Mouse (Mus musculus) layer of hippocampus, postnatal 36 days (tissue): ENCODE measurements at regions not wholly inside any gene's neighbourhood (a gene's known extent, or its start where the extent isn't known, plus 50 kb on each side); places are given as distances from the start of the nearest gene placed in this dataset.

ENCODE experiments used
- DNase-seq, 2 experiments: peaks; one replicate each; pipeline ENCODE4 v3.0.0; 2022

DNA sequence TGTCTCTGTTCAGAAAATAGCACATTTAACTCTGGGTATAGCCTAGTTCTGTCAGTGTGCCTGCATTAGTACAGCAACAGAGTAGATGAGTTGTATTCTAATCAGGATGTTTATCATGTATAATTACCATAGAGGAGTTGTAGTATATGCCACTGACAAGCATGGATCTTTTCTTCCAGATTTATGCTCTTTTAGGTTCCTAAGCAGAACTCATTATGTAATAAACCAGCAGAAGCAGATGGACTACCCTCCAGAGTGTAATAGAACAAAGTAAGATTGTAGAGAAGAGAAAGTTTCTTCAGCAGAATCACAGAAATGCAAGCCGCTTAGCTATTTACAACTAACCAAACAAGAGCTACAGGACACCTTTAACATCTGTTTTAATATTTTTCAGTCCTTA, 517.2 kb upstream of the Epha5 start:
- DNase-seq = no peak

DNA sequence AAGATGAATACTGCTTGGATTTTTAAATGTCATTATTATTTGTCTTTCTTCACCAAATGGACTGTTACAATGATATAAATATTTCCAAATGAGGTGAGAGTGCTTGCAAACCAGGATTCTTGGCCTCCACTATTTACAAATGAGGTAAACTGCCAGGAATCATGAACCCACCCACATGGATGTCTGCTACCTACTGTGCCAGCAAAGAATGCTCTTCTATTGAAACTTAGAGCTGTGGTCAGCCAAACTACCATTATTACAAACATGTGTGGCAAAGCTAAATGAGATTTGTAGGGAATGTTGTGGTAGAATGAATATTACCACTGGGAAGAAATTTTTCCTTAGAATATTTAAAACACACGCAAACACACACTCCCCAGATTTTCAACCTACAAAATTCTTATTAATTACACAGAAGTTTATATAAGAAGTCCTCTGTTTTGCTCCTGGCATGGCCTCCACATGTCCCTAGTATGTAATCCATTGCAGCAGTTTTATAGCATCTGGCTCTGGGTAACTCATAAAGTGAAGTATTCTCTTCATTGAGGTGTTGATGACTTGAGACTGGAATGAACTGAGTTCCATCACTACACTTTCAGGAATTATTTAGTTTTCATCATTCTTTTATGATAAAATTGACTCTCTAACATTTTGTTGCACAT, 500.6 kb upstream of the Epha5 start:
- no peak for DNase-seq

DNA sequence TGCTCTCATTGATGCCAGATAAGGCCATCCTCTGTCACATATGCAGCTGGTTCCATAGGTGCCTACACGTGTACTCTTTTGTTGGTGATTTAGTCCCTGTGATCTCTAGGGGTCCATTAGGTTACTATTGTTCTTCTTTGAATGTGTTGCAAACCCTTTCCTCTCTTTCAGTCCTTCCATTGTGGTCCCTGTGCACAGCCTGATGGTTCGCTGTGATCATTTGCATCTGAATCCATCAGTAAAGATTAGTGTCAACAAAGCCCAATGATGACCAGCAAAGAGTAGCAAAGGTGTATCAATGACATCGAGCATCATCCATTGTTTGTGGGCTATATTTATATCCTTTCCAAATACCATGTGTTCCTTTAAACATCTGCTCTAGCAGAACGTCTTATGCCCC, 484.5 kb upstream of the Epha5 start:
- DNase-seq = no peak

- no peak for DNase-seq
These were observed 480.4 kb upstream of the Epha5 start for GRCm38 (mm10) chr5:84897535-84897934.

DNA sequence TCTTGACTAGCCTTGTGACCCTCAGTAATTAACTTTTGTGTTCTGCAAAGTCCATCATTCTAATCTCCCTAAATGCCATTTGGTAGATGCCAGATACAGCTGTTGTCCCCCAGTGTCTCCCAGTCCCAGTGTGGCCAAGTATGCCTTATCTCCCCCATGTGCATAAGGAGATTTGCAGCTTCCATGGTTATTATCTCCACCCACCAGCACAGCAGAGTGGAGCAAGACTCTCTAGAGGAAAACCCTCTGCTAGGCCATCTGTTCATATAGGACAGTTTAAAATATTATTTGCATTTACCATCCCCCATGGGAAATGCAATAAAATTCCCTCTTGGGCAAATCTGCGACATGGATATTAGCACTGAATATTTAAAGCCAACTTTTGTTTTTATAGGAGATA, 436.4 kb upstream of the Epha5 start:
- no peak for DNase-seq

- no peak for DNase-seq
These were observed 432.0 kb upstream of the Epha5 start for GRCm38 (mm10) chr5:84849175-84849574.

GRCm38 (mm10) chr5:84848765-84849164, 431.6 kb upstream of the Epha5 start:
- DNase-seq = no peak

GRCm38 (mm10) chr5:84811460-84811859, 394.3 kb upstream of the Epha5 start:
- no peak for DNase-seq

DNA sequence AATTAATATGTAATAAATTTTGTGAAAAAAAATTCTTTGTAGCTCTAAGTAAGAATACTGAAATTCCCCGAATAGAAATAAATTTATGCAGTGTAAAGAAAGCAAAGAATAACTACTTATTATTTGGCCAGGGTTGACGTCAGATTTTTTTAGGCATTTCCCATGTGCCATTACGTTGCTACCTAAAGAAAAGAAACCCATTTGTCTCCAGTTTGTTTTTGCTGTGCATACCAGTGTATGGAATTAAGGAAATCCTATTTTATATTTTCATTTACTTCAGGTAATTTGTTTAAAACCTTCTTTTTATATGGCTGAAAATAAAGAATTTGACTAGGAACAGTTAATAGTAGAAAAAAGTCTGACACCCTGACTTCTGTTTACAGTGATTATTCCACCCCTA, 393.7 kb upstream of the Epha5 start:
- no peak for DNase-seq

GRCm38 (mm10) chr5:84762618-84763017, 345.4 kb upstream of the Epha5 start:
- no peak for DNase-seq

DNA sequence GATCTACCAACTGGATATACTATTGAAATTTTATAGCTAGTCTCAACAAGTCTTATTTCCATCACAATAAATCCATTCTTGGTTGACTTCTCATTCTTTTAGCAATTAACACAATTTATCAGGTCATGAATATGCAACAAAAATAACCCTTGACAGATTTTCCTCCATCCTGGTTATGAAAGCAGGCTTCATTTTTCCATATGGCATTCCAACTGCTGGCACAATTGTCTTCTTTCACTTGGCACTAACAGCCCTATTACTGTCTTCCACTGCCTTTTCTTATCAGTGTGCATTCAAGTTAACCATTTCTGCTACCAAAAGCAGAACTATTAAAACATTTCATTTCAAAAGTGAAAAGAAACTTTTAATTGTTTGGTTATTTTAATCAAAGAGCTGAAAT, 334.9 kb upstream of the Epha5 start:
- peak; percentile 6 to 20 for DNase-seq

DNA sequence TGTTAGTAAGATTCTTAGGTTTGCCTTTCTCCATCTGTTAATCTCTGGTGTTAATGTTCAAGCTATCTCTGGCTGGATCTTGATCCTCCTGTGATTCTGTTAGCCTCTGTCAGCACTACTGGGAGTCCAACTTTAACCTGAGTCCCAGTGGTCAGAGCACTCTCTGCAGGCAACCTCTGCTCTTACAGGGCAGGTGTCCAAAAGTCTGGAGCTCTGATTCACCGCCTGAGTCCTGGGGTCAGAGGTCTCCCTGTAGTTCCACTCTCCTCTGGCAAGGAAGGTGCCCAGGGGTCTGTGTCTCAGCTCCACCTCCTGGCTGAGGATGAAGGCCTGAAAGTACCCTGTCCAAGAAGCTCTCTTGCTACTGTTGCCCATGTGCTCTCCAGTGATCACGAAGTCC, 288.3 kb upstream of the Epha5 start:
- DNase-seq = no peak

- no peak for DNase-seq
These were observed 273.4 kb upstream of the Epha5 start for GRCm38 (mm10) chr5:84690334-84691258.

DNA sequence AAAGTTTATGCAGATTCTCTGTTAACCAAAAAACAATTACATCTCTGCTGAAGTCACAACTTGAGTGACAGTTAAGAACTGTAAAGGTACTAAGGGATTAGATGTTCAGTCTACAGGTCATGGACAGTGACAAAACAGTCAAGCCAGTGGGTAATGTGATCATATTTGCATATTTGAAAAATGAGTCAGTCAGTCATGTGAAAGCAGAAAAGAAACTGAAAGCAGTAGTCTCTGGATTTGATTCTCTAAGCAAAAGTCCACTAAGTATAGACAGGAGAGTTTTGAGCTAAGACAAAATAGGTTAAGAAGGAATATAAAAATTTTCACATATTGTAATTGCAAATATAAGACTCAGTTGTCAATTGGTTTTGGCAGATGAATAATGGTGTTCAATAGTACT, 270.4 kb upstream of the Epha5 start:
- DNase-seq = no peak

DNA sequence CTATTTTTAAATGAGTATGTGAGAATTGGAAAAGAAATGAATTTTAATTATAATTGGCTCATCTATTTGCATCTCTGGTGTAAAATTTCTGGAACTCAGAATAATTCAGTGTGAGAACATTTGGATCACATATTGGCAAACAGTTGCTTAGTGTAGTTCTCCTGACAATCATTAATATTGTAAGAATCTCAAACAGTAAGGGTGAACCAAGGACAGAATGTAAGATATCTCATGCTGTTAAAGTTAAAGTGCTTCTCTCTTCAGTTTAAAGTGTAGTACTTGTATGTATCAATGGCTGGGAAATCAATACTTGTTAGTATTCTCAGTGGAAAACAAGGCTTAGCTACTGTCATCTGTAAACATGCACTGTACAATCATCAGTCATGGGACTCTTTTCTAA, 238.0 kb upstream of the Epha5 start:
- DNase-seq = no peak

GRCm38 (mm10) chr5:84635502-84635901, 218.3 kb upstream of the Epha5 start:
- no peak for DNase-seq

- DNase-seq = no peak
These were observed 215.7 kb upstream of the Epha5 start for GRCm38 (mm10) chr5:84632851-84633250.

DNA sequence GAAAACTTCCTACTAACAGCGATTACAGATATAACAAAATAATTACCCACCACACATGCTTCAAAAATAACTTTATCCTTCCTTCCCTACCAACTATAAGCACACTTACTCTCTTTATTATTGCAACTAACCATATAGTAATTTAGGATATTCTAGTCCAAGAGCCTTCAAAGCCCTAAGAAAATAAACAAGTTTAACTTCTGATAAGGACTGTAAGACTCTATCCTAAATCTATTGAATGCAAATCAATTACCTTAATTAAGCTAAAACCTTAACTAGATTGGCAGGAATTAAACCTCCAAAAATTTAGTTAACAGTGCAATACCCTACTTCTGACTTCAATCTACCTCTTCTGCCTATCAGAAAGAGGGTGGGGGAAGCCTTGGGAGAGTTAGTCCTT, 201.0 kb upstream of the Epha5 start:
- no peak for DNase-seq

DNA sequence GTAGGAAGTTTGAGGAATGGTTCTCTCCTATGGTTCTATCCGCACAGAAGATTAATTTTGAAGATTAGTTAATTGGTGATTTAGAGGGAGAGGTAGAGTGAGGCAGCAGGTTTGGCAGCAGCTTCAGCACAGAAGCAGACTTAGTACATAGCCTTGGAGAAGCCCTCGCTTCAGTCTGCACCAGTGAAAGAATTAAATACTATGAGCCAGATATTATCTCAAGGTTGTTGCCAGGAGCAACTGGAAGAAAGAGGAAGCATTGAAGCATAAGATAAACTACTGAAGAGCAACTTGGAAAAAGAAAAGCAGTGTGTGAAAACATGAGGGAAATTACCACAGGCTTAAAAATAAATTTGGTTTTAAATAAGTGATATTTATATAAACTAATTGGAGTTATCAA, 191.5 kb upstream of the Epha5 start:
- DNase-seq = no peak

DNA sequence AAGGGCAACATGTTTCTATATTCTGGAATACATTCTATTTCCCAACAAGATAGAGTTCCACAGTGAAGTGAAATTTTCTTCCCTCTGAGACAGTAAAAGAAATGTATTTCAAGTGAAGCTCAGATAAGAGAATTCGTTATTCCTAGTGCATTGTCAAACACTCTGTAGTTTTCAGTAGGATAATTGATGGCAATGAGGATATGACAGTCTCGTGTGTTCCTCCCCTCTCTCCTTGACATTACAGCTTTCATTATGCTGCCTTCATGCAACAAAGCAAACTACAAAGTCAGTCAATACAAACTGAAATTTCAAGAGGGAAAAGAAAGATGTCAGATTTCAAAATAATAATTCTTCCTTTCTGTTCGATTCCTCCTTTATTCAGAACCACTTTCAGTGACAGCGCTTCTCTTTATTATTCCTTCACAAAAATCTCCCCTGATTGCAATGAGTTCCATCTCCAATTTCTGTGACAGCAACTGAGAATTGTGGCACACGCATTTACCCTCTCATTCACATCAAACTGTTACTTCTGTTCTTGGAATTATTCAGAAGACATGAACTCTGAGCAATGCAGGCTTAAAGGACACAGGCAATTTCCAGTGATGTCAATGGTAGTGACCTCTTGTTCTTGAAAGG, 148.2 kb upstream of the Epha5 start:
- no peak for DNase-seq

DNA sequence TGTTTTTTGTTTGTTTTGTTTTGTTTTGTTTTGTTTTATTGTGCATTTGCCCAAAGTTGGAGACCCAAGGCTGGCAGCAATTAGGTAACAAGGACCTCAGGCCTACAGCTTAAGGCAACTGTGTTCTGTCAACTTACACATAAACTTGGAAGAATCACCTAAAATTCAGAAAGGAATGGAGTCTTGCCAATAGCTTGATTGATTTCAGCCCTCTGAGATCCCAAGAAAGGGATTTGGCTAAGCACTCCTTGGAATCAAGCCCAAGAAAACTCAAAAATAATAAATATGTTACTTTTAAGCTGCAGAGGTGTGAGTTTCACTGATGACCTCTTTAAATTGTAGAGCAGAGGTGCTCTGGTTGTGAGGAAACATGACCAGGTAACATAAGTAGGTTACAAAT, 102.7 kb upstream of the Epha5 start:
- DNase-seq = no peak

DNA sequence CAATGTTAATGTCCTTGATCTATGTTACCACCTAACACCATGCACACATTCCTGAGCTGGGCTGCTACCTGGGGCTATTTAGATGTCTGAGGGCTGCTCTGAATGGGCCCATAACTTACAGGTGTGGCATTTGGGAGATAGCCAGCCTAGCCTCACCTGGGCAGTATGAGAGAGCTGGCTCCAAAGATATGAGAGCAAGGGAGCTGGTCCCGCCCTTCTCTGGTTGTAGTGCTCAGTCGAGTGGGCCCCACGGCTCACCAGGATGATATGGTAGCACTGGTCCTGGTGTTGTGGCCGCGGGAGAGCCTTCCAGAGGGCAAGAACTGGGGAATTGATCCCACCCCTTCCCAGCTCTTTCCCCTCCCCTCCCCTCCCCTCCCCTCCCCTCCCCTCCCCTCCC, 93.0 kb upstream of the Epha5 start:
- DNase-seq = no peak

- DNase-seq = no peak
These were observed 63.8 kb upstream of the Epha5 start for GRCm38 (mm10) chr5:84480978-84481377.
